Mouse (Mus musculus) forebrain, postnatal 0 days (tissue): ENCODE measurements around the gene Cadps2. TPM values are rescaled to one million over a fixed set of nuclear protein-coding genes. Genes with fewer than 3 reads are reported as not detected.
A peak's percentile ranks its signal among the peaks of the same experiment; 100 is the strongest.

Experiments used
- ATAC-seq: fragments of 200-750 bp; cut with Nextera tagmentation; 2 replicates; pipeline ENCODE4 v1.8.0; 2017; ENCODE audit warnings: mild to moderate bottlenecking, moderate library complexity
- DNase-seq: peaks from one replicate; pipeline ENCODE4 v3.0.0-alpha.2; 2015
- H3K27ac ChIP-seq: fragments of 300-500 bp; sonication (generic); 2 replicates; pipeline ENCODE4 v1.5.1; 2014; ENCODE audit warnings: low read depth, mild to moderate bottlenecking, antibody characterized with exemption, low read length, moderate library complexity, mixed read lengths
- H3K27me3 ChIP-seq: fragments of 300-500 bp; sonication (generic); 2 replicates; pipeline ENCODE4 v1.6.1; 2014; ENCODE audit warnings: mild to moderate bottlenecking, low read length, mixed read lengths; ENCODE audit not compliant: insufficient read depth
- H3K36me3 ChIP-seq: fragments of 300-500 bp; sonication (generic); 2 replicates; pipeline ENCODE4 v1.6.1; 2014; ENCODE audit warnings: mild to moderate bottlenecking, moderate library complexity; ENCODE audit not compliant: insufficient read depth
- H3K4me1 ChIP-seq: fragments of 300-500 bp; sonication (generic); 2 replicates; pipeline ENCODE4 v1.6.1; 2014; ENCODE audit warnings: antibody characterized with exemption; ENCODE audit not compliant: insufficient read depth
- H3K4me2 ChIP-seq: fragments of 300-500 bp; sonication (generic); 2 replicates; pipeline ENCODE4 v1.6.1; 2014; ENCODE audit warnings: low read depth, mild to moderate bottlenecking, moderate library complexity
- H3K4me3 ChIP-seq: fragments of 300-500 bp; sonication (generic); 2 replicates; pipeline ENCODE4 v1.5.1; 2014; ENCODE audit warnings: low read depth, low read length, mixed read lengths
- H3K9ac ChIP-seq: fragments of 300-500 bp; sonication (generic); 2 replicates; pipeline ENCODE4 v1.6.1; 2014; ENCODE audit warnings: mild to moderate bottlenecking
- H3K9me3 ChIP-seq: fragments of 300-500 bp; sonication (generic); 2 replicates; pipeline ENCODE4 v1.6.1; 2016; ENCODE audit warnings: low read length
- CTCF ChIP-seq: sonication (generic); IDR thresholded peaks from 2 replicates; pipeline ENCODE4 v1.5.1; 2016; ENCODE audit warnings: antibody characterized with exemption, control low read depth, low read depth
- WGBS: fragments of 180-500 bp; shearing (Covaris S2); extraction: QIAGEN DNeasy Blood & Tissue Kit; methylation state at CpG from one replicate; pipeline ENCODE4 v1.1.7; 2014; 5-methylcytosine and 5-hydroxymethylcytosine counted together
- polyA plus RNA-seq: library from polyadenylated mRNA; unstranded; fragments of >200 nt; fragmentation: Nextera tagmentation; extraction: Ambion mirVana; gene quantifications from 2 replicates; pipeline ENCODE4 v1.2.1, GENCODE M21; 2015
- total RNA-seq: library from RNA; depleted of rRNA; stranded (reverse); fragments of >200 nt; gene quantifications from 2 replicates; pipeline ENCODE4 v1.2.3, GENCODE M21; 2014

The Cadps2 gene
- total and polyA plus RNA-seq, 2 experiments from 2014 or later, result 7.0 to 24.8 TPM

- ATAC-seq (peak; percentile 78), DNase-seq (peak; percentile 89)
- H3K4me1 ChIP-seq, result no peaks in the 10 kb centered on the region
- no peak overlapping the region for H3K9ac ChIP-seq
- peak; percentile 92 for TF ChIP-seq CTCF
- no peaks in the 10 kb centered on the region for H3K27me3 ChIP-seq
- no peaks in the 10 kb centered on the region for H3K9me3 ChIP-seq
- no peak overlapping the region for H3K4me3 ChIP-seq
- 3% methylated on average over 5 of the region's 5 CpGs for WGBS
- H3K36me3 ChIP-seq, result no peaks in the 10 kb centered on the region
- H3K27ac ChIP-seq, result no peak overlapping the region
- no peak overlapping the region for H3K4me2 ChIP-seq
These were observed 381.5 kb downstream of the Cadps2 start for GRCm38 (mm10) chr6:23457748-23458147.

- WGBS, result 64% methylated on average over 5 of the region's 5 CpGs
- no peaks in the 10 kb centered on the region for H3K4me1 ChIP-seq
- DNase-seq (no peak), ATAC-seq (no peak)
- H3K4me2 ChIP-seq, result no peak overlapping the region
- no peak overlapping the region for H3K4me3 ChIP-seq
- no peak for TF ChIP-seq CTCF
- H3K9me3 ChIP-seq, result no peaks in the 10 kb centered on the region
- H3K27me3 ChIP-seq, result no peaks in the 10 kb centered on the region
- H3K27ac ChIP-seq, result no peak overlapping the region
- no peak overlapping the region for H3K9ac ChIP-seq
- no peaks in the 10 kb centered on the region for H3K36me3 ChIP-seq
These were observed 385.3 kb downstream of the Cadps2 start for GRCm38 (mm10) chr6:23453907-23454306.

GRCm38 (mm10) chr6:23439897-23440296 lies 399.3 kb downstream of the Cadps2 start:
- 48% methylated on average over 3 of the region's 3 CpGs for WGBS
- no peak overlapping the region for H3K4me3 ChIP-seq
- H3K27me3 ChIP-seq, result no peaks in the 10 kb centered on the region
- H3K9me3 ChIP-seq, result no peaks in the 10 kb centered on the region
- H3K27ac ChIP-seq, result no peak overlapping the region
- no peaks in the 10 kb centered on the region for H3K4me1 ChIP-seq
- peak; percentile 56; the same call in 1 of the 2 replicates for ATAC-seq
- no peak overlapping the region for H3K9ac ChIP-seq
- DNase-seq, result peak; percentile 22
- H3K4me2 ChIP-seq, result no peak overlapping the region
- H3K36me3 ChIP-seq, result no peaks in the 10 kb centered on the region
- no peak for TF ChIP-seq CTCF

- H3K27ac ChIP-seq, result no peak overlapping the region
- H3K4me1 ChIP-seq, result no peaks in the 10 kb centered on the region
- H3K4me3 ChIP-seq, result peak overlapping the region; percentile 25
- DNase-seq (peak; percentile 37), ATAC-seq (peak; percentile 63)
- 6% methylated on average over 12 of the region's 12 CpGs for WGBS
- no peaks in the 10 kb centered on the region for H3K9me3 ChIP-seq
- H3K36me3 ChIP-seq, result no peaks in the 10 kb centered on the region
- peak overlapping the region; percentile 47 for H3K4me2 ChIP-seq
- no peak for TF ChIP-seq CTCF
- no peaks in the 10 kb centered on the region for H3K27me3 ChIP-seq
- no peak overlapping the region for H3K9ac ChIP-seq
These were observed 428.8 kb downstream of the Cadps2 start for GRCm38 (mm10) chr6:23410256-23411049.

GRCm38 (mm10) chr6:23394131-23394530 lies 445.1 kb downstream of the Cadps2 start:
- DNase-seq, result no peak
- Histone ChIP-seq H3K4me1 (no peaks in the 10 kb centered on the region), H3K9me3 (no peaks in the 10 kb centered on the region), H3K27ac (no peak overlapping the region), H3K36me3 (no peaks in the 10 kb centered on the region), H3K4me2 (no peak overlapping the region), H3K9ac (no peak overlapping the region), H3K4me3 (no peak overlapping the region), H3K27me3 (no peaks in the 10 kb centered on the region; the same call in 1 of the 2 replicates)
- 91% methylated on average over 2 of the region's 2 CpGs for WGBS
- no peak for TF ChIP-seq CTCF
- ATAC-seq, result no peak

GRCm38 (mm10) chr6:23392711-23393110 lies 446.5 kb downstream of the Cadps2 start:
- 77% methylated on average over 4 of the region's 4 CpGs for WGBS
- Histone ChIP-seq H3K27ac (no peak overlapping the region), H3K4me1 (no peaks in the 10 kb centered on the region), H3K36me3 (no peaks in the 10 kb centered on the region), H3K4me3 (no peak overlapping the region), H3K9me3 (no peaks in the 10 kb centered on the region), H3K4me2 (no peak overlapping the region), H3K9ac (no peak overlapping the region), H3K27me3 (no peaks in the 10 kb centered on the region; the same call in 1 of the 2 replicates)
- TF ChIP-seq CTCF, result no peak
- ATAC-seq (no peak), DNase-seq (no peak)

- H3K27me3 ChIP-seq, result peaks cover 7% of the 10 kb centered on the region
- 11% methylated on average over 5 of the region's 5 CpGs for WGBS
- no peak for TF ChIP-seq CTCF
- DNase-seq, result no peak
- no peaks in the 10 kb centered on the region for H3K4me1 ChIP-seq
- H3K27ac ChIP-seq, result no peak overlapping the region
- no peak for ATAC-seq
- no peak overlapping the region for H3K9ac ChIP-seq
- no peaks in the 10 kb centered on the region for H3K36me3 ChIP-seq
- H3K4me3 ChIP-seq, result no peak overlapping the region
- H3K4me2 ChIP-seq, result no peak overlapping the region
- no peaks in the 10 kb centered on the region for H3K9me3 ChIP-seq
These were observed 452.5 kb downstream of the Cadps2 start for GRCm38 (mm10) chr6:23386711-23387110.
